Mouse (Mus musculus) MEL (cell line): ENCODE data around the gene Thada. TPM values are rescaled to one million over a fixed set of nuclear protein-coding genes. Genes with fewer than 3 reads are reported as not detected.

Experiments used
- DNase-seq: peaks from one replicate; pipeline ENCODE4 v3.0.0; 2011; ENCODE audit warnings: low read depth, low spot score
- H3K27ac ChIP-seq: 2 replicates; pipeline ENCODE4 v1.5.1; 2012; ENCODE audit warnings: low read depth, mild to moderate bottlenecking, control low read depth, low read length, moderate library complexity; ENCODE audit not compliant: control insufficient read depth
- H3K27me3 ChIP-seq, 2 experiments: fragments of 150-350 bp in 1 of 2; sonication (generic) in 1 of 2; 2 replicates each; pipeline ENCODE4 v1.6.1; 2012; ENCODE audit warnings: low read length in 2 of 2, mild to moderate bottlenecking in 2 of 2, improper control_type of control experiment in 1 of 2, moderate library complexity in 1 of 2; ENCODE audit not compliant: insufficient read depth in 2 of 2, control insufficient read depth in 1 of 2
- H3K36me3 ChIP-seq, 2 experiments: 2 replicates each; pipeline ENCODE4 v1.6.1; 2012 to 2014; ENCODE audit warnings: low read length in 2 of 2, improper control_type of control experiment in 1 of 2, inconsistent platforms in 1 of 2, mild to moderate bottlenecking in 1 of 2; ENCODE audit not compliant: insufficient read depth in 2 of 2, control insufficient read depth in 1 of 2
- H3K4me1 ChIP-seq, 2 experiments: fragments of 150-350 bp in 1 of 2; sonication (generic) in 1 of 2; 2 replicates each; pipeline ENCODE4 v1.6.1; 2012; ENCODE audit warnings: low read length in 2 of 2, improper control_type of control experiment in 1 of 2, mild to moderate bottlenecking in 1 of 2; ENCODE audit not compliant: insufficient read depth in 2 of 2, control insufficient read depth in 1 of 2
- H3K4me3 ChIP-seq, 2 experiments: fragments of 150-350 bp in 1 of 2; sonication (generic) in 1 of 2; 2 replicates each; pipeline ENCODE4 v1.5.1; 2012; ENCODE audit warnings: low read depth in 2 of 2, low read length in 2 of 2, mild to moderate bottlenecking in 2 of 2, moderate library complexity in 2 of 2, control low read depth in 1 of 2, improper control_type of control experiment in 1 of 2; ENCODE audit not compliant: control insufficient read depth in 1 of 2, insufficient read depth in 1 of 2
- H3K79me2 ChIP-seq: 2 replicates; pipeline ENCODE4 v1.6.1; 2012; ENCODE audit warnings: mild to moderate bottlenecking, low read length, moderate library complexity; ENCODE audit not compliant: control insufficient read depth, poor library complexity, insufficient read depth
- H3K9ac ChIP-seq: 2 replicates; pipeline ENCODE4 v1.6.1; 2012; ENCODE audit warnings: low read depth, mild to moderate bottlenecking, control low read depth, low read length, moderate library complexity; ENCODE audit not compliant: control insufficient read depth, poor library complexity, severe bottlenecking
- H3K9me3 ChIP-seq: fragments of 150-350 bp; sonication (generic); replicated peaks from 2 replicates; pipeline ENCODE4 v1.6.1; 2012; ENCODE audit warnings: mild to moderate bottlenecking, low read length, improper control_type of control experiment, moderate library complexity; ENCODE audit not compliant: insufficient read depth
- BHLHE40 ChIP-seq: IDR thresholded peaks from 2 replicates; pipeline ENCODE4 v1.6.1; 2012; ENCODE audit warnings: low read depth, mild to moderate bottlenecking, inconsistent platforms, low read length, improper control_type of control experiment, borderline replicate concordance
- CHD1 ChIP-seq: IDR thresholded peaks from 2 replicates; pipeline ENCODE4 v1.6.1; 2012; ENCODE audit warnings: low read depth, mild to moderate bottlenecking, inconsistent platforms, low read length, improper control_type of control experiment
- CHD2 ChIP-seq: IDR thresholded peaks from 2 replicates; pipeline ENCODE4 v1.6.1; 2011; ENCODE audit warnings: low read length, improper control_type of control experiment
- CTCF ChIP-seq, 3 experiments: IDR thresholded peaks in 2 of 3; conservative IDR thresholded peaks in 1 of 3; 2 replicates each; pipeline ENCODE4 v1.5.1; 2011 to 2012; ENCODE audit warnings: low read length in 3 of 3, low read depth in 2 of 3, mild to moderate bottlenecking in 2 of 3, improper control_type of control experiment in 1 of 3, inconsistent platforms in 1 of 3, mixed read lengths in 1 of 3, moderate library complexity in 1 of 3; ENCODE audit not compliant: control insufficient read depth in 1 of 3, insufficient read depth in 1 of 3, poor library complexity in 1 of 3, severe bottlenecking in 1 of 3
- EP300 ChIP-seq, 2 experiments: IDR thresholded peaks; 2 replicates each; pipeline ENCODE4 v1.6.1; 2011; ENCODE audit warnings: improper control_type of control experiment in 2 of 2, low read length in 2 of 2, low read depth in 1 of 2, mild to moderate bottlenecking in 1 of 2
- HCFC1 ChIP-seq: IDR thresholded peaks from 2 replicates; pipeline ENCODE4 v1.6.1; 2012; ENCODE audit warnings: low read depth, mild to moderate bottlenecking, inconsistent platforms, low read length, improper control_type of control experiment, moderate library complexity
- KAT2A ChIP-seq: conservative IDR thresholded peaks from 2 replicates; pipeline ENCODE4 v1.6.1; 2012; ENCODE audit warnings: low read depth, low read length, improper control_type of control experiment, inconsistent platforms
- MAFK ChIP-seq: IDR thresholded peaks from 2 replicates; pipeline ENCODE4 v1.6.1; 2011; ENCODE audit warnings: low read depth, mild to moderate bottlenecking, low read length, improper control_type of control experiment, borderline replicate concordance
- MAX ChIP-seq: IDR thresholded peaks from 2 replicates; pipeline ENCODE4 v1.6.1; 2011; ENCODE audit warnings: low read length, improper control_type of control experiment
- MEF2A ChIP-seq: IDR thresholded peaks from 2 replicates; pipeline ENCODE4 v1.6.1; 2014; ENCODE audit warnings: low read depth, mild to moderate bottlenecking, inconsistent platforms, low read length, improper control_type of control experiment; ENCODE audit not compliant: poor library complexity, insufficient replicate concordance, severe bottlenecking; ENCODE audit errors: extremely low read depth
- MYC ChIP-seq: IDR thresholded peaks from 2 replicates; pipeline ENCODE4 v1.6.1; 2011; ENCODE audit warnings: low read depth, mild to moderate bottlenecking, low read length, improper control_type of control experiment, moderate library complexity
- NELFE ChIP-seq: IDR thresholded peaks from 2 replicates; pipeline ENCODE4 v1.6.1; 2011; ENCODE audit warnings: low read depth, low read length, improper control_type of control experiment
- NRF1 ChIP-seq: IDR thresholded peaks from 2 replicates; pipeline ENCODE4 v1.6.1; 2014; ENCODE audit warnings: low read depth, mild to moderate bottlenecking, inconsistent platforms, low read length, improper control_type of control experiment, moderate library complexity; ENCODE audit not compliant: poor library complexity, insufficient read depth, severe bottlenecking
- POLR2A ChIP-seq, 2 experiments: IDR thresholded peaks; 2 replicates each; pipeline ENCODE4 v1.6.1; 2011 to 2012; ENCODE audit warnings: low read length in 2 of 2, mild to moderate bottlenecking in 2 of 2, control low read depth in 1 of 2, improper control_type of control experiment in 1 of 2, low read depth in 1 of 2, moderate library complexity in 1 of 2; ENCODE audit not compliant: control insufficient read depth in 1 of 2, insufficient read depth in 1 of 2, poor library complexity in 1 of 2
- POLR2AphosphoS2 ChIP-seq: IDR thresholded peaks from 2 replicates; pipeline ENCODE4 v1.6.1; 2011; ENCODE audit warnings: low read length, improper control_type of control experiment
- POLR2AphosphoS5 ChIP-seq: IDR thresholded peaks from 2 replicates; pipeline ENCODE4 v1.6.1; 2012; ENCODE audit warnings: low read depth, borderline replicate concordance, mild to moderate bottlenecking, inconsistent platforms, low read length, moderate library complexity, mixed read lengths
- RAD21 ChIP-seq: IDR thresholded peaks from 2 replicates; pipeline ENCODE4 v1.6.1; 2011; ENCODE audit warnings: mild to moderate bottlenecking, low read depth, low read length, improper control_type of control experiment
- RCOR1 ChIP-seq: IDR thresholded peaks from 2 replicates; pipeline ENCODE4 v1.6.1; 2012; ENCODE audit warnings: low read depth, mild to moderate bottlenecking, inconsistent platforms, low read length, improper control_type of control experiment
- SIN3A ChIP-seq: IDR thresholded peaks from 2 replicates; pipeline ENCODE4 v1.6.1; 2012; ENCODE audit warnings: low read length, improper control_type of control experiment, inconsistent platforms
- SMC3 ChIP-seq: IDR thresholded peaks from 2 replicates; pipeline ENCODE4 v1.6.1; 2011; ENCODE audit warnings: low read depth, low read length, improper control_type of control experiment
- TCF12 ChIP-seq: IDR thresholded peaks from 2 replicates; pipeline ENCODE4 v1.6.1; 2014; ENCODE audit warnings: low read depth, mild to moderate bottlenecking, inconsistent platforms, low read length, improper control_type of control experiment, moderate library complexity
- USF1 ChIP-seq: IDR thresholded peaks from 2 replicates; pipeline ENCODE4 v1.6.1; 2014; ENCODE audit warnings: low read depth, mild to moderate bottlenecking, inconsistent platforms, low read length, improper control_type of control experiment, moderate library complexity
- ZC3H11A ChIP-seq: IDR thresholded peaks from 2 replicates; pipeline ENCODE4 v1.6.1; 2012; ENCODE audit warnings: low read depth, mild to moderate bottlenecking, inconsistent platforms, low read length, improper control_type of control experiment
- ZKSCAN1 ChIP-seq: IDR thresholded peaks from 2 replicates; pipeline ENCODE4 v1.6.1; 2012; ENCODE audit warnings: low read depth, mild to moderate bottlenecking, inconsistent platforms, low read length, improper control_type of control experiment, moderate library complexity
- ZNF384 ChIP-seq: IDR thresholded peaks from 2 replicates; pipeline ENCODE4 v1.6.1; 2012; ENCODE audit warnings: low read depth, mild to moderate bottlenecking, inconsistent platforms, low read length, improper control_type of control experiment
- polyA plus RNA-seq, 2 experiments: library from polyadenylated mRNA; stranded (reverse) in 1 of 2; unstranded in 1 of 2; fragments of >175 nt in 1 of 2; fragments of >200 nt in 1 of 2; gene quantifications; 2 replicates each; pipeline versions ENCODE4 v1.2.1 to v1.2.4; 2012; ENCODE audit warnings: low replicate concordance in 2 of 2, low read depth in 1 of 2; ENCODE audit not compliant: insufficient read length in 2 of 2, insufficient read depth in 1 of 2, missing spikeins in 1 of 2
- total RNA-seq: library from RNA; depleted of rRNA; stranded (reverse); fragments of 300-350 nt; gene quantifications from 2 replicates; pipeline ENCODE4 v1.2.3, GENCODE M21; 2012

Gene Thada
- total and polyA plus RNA-seq, 3 experiments: 19.8 to 20.6 TPM; not detected in 1

DNA sequence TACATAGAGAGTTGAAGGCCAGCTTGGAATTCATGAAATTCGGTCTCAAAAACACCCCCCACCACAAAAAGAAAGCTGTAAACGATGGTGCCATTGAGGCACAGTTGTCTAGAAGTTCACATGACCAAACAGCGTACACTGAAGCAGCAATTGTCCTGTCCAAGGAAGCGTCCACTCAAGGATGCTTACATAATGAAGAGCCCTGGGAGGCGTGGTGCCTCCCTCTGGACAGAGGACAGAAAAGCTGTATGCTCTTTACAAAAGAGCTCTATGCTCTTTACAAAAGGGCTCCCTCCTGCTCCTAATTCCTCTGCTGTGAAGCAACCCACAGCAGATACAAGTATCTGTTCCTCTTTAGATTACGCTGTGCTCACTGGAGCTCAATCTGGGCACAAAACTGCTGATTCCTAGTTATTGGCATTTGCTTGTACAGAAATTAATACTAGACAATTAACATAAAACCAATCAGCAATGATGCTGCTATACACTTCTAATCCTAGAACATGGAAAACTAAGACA, 123.6 kb downstream of the Thada start:
- TF ChIP-seq EP300 (IDR thresholded peaks at IDR 0.05; ENCODE audit: low read depth in 1 of 2, low read length in 2 of 2) (no peak), MYC (no peak), SIN3A (no peak), BHLHE40 (no peak), CTCF (IDR thresholded peaks at IDR 0.05 in 2 of 3, conservative IDR thresholded peaks at IDR 0.05 in 1 of 3; ENCODE audit: control insufficient read depth in 1 of 3, insufficient read depth in 1 of 3, low read depth in 2 of 3, low read length in 3 of 3, poor library complexity in 1 of 3, severe bottlenecking in 1 of 3) (no peak), NELFE (no peak), MAX (no peak), ZKSCAN1 (no peak), RAD21 (no peak), ZNF384 (no peak), POLR2A (IDR thresholded peaks at IDR 0.05; ENCODE audit: control insufficient read depth in 1 of 2, insufficient read depth in 1 of 2, low read depth in 1 of 2, low read length in 2 of 2, poor library complexity in 1 of 2) (no peak), POLR2AphosphoS5 (no peak), HCFC1 (no peak), RCOR1 (no peak), SMC3 (no peak), KAT2A (no peak), USF1 (no peak), ZC3H11A (no peak)
- peaks cover 0 to 2% of the 10 kb centered on the region in 2 experiments; a peak in 2 of 4 replicates for H3K36me3 ChIP-seq

DNA sequence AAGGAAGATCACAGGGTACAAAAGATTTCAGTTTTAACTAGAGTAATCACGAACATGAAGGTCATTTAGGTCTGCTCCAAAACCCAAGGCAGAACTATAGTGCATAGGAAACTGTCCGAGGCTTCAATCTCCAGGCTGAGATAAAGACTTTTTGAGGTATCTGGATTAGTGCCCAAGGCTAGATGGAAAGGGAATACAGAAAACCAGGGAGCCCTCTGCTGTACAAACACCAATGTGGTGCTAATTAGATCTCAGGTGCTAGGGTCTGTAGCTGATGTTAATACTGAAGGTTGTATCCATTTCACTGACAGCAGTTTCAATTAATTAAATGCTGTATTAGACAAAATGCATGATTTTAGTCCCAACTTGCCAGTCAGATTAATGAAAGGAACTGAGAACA, 124.3 kb downstream of the Thada start:
- Histone ChIP-seq H3K27me3 (no peaks in the 10 kb centered on the region), H3K9ac (no peak overlapping the region), H3K36me3 (peaks cover 0 to 2% of the 10 kb centered on the region in 2 experiments; a peak in 1 of 4 replicates), H3K4me3 (no peak overlapping the region), H3K4me1 (no peaks in the 10 kb centered on the region), H3K79me2 (no peaks in the 10 kb centered on the region), H3K9me3 (no peaks in the 10 kb centered on the region), H3K27ac (no peak overlapping the region)
- TF ChIP-seq SMC3 (no peak), CHD2 (no peak), MAX (no peak), SIN3A (no peak), KAT2A (no peak), POLR2AphosphoS2 (no peak), MEF2A (no peak), EP300 (IDR thresholded peaks at IDR 0.05; ENCODE audit: low read depth in 1 of 2, low read length in 2 of 2) (no peak), NRF1 (no peak), BHLHE40 (no peak), RAD21 (no peak), CHD1 (no peak), MAFK (no peak), TCF12 (no peak), ZC3H11A (no peak), ZNF384 (no peak)
- DNase-seq: no peak

More for the DNA sequence above, 123.6 kb downstream of the Thada start:
- Histone ChIP-seq H3K9me3 (no peaks in the 10 kb centered on the region), H3K27ac (no peak overlapping the region), H3K27me3 (no peaks in the 10 kb centered on the region), H3K4me1 (no peaks in the 10 kb centered on the region), H3K79me2 (no peaks in the 10 kb centered on the region), H3K9ac (no peak overlapping the region), H3K4me3 (no peak overlapping the region)
- DNase-seq: no peak
